Mouse (Mus musculus) neural tube, embryonic 12.5 days (tissue): ENCODE measurements at regions not wholly inside any gene's neighbourhood (a gene's known extent, or its start where the extent isn't known, plus 50 kb on each side); places are given as distances from the start of the nearest gene placed in this dataset.

ENCODE experiments used
- ATAC-seq: fragments of 200-750 bp; cut with Nextera tagmentation; 2 replicates; pipeline ENCODE4 v1.8.0; 2017; ENCODE audit warnings: low read depth, mild to moderate bottlenecking, moderate TSS enrichment, moderate library complexity; ENCODE audit not compliant: low FRiP score
- H3K27ac ChIP-seq: fragments of 300-500 bp; sonication (generic); 2 replicates; pipeline ENCODE4 v1.5.1; 2016
- H3K27me3 ChIP-seq: fragments of 300-500 bp; sonication (generic); replicated peaks from 2 replicates; pipeline ENCODE4 v1.6.1; 2016; ENCODE audit warnings: mild to moderate bottlenecking
- H3K36me3 ChIP-seq: fragments of 300-500 bp; sonication (generic); 2 replicates; pipeline ENCODE4 v1.6.1; 2016; ENCODE audit warnings: mild to moderate bottlenecking
- H3K4me1 ChIP-seq: fragments of 300-500 bp; sonication (generic); 2 replicates; pipeline ENCODE4 v1.6.1; 2016
- H3K4me2 ChIP-seq: fragments of 300-500 bp; sonication (generic); replicated peaks from 2 replicates; pipeline ENCODE4 v1.6.1; 2016; ENCODE audit warnings: mild to moderate bottlenecking
- H3K4me3 ChIP-seq: fragments of 300-500 bp; sonication (generic); 2 replicates; pipeline ENCODE4 v1.5.1; 2016
- H3K9ac ChIP-seq: fragments of 300-500 bp; sonication (generic); 2 replicates; pipeline ENCODE4 v1.6.1; 2016; ENCODE audit warnings: mild to moderate bottlenecking
- H3K9me3 ChIP-seq: fragments of 300-500 bp; sonication (generic); 2 replicates; pipeline ENCODE4 v1.6.1; 2016; ENCODE audit warnings: mild to moderate bottlenecking
- WGBS: fragments of 180-500 bp; shearing (Covaris S2); methylation state at CpG from one replicate; pipeline ENCODE4 v1.1.7; 2016; 5-methylcytosine and 5-hydroxymethylcytosine counted together

DNA sequence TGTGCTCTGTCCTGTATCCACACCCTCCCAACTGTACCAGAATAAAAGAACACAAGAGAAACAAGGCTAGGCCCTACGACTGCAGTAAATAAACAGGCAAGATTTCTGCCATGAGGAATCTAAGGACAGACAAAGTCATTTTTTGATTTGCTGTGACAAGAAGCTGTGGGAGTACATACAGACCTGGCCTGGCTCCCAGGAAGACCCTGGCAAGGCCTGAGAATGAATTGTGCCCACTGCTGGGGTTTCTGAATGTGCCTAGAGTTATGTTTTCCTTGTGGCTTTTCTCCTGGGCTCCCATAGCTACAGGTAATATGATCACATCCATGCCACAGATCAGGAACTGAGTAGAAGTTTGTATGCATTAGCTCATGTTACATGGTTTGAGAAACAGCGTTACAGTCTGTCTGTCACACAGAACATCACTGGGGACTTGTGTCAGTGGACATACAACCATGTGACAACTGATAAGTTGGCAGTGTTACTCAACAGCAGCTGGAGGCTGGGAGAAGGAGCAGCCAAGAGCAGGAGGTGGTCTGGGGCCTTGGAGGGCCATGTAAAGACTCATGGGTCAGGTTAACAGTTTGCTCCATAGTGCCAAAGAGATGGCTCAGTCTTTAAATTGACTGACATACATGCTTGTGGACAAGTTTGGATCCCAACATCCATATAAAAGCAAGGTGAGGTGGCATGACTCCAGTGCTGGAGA, 285.6 kb upstream of the Eif4g2 start:
- Histone ChIP-seq H3K4me1 (peaks cover 2% of the 10 kb centered on the region; the same call in 1 of the 2 replicates), H3K9ac (no peak overlapping the region), H3K4me3 (no peak overlapping the region), H3K4me2 (no peak overlapping the region), H3K27ac (no peak overlapping the region), H3K27me3 (no peaks in the 10 kb centered on the region), H3K9me3 (no peaks in the 10 kb centered on the region), H3K36me3 (no peaks in the 10 kb centered on the region)
- ATAC-seq = no peak
- WGBS = 79% methylated on average over 2 of the region's 2 CpGs

GRCm38 (mm10) chr7:111366951-111367653, 284.3 kb upstream of the Eif4g2 start:
- ATAC-seq = no peak
- 82% methylated on average over 4 of the region's 4 CpGs for WGBS
- H3K4me1 ChIP-seq = no peaks in the 10 kb centered on the region
- no peaks in the 10 kb centered on the region for H3K9me3 ChIP-seq
- no peak overlapping the region for H3K27ac ChIP-seq
- no peak overlapping the region for H3K9ac ChIP-seq
- no peak overlapping the region for H3K4me3 ChIP-seq
- no peaks in the 10 kb centered on the region for H3K36me3 ChIP-seq
- H3K27me3 ChIP-seq = no peaks in the 10 kb centered on the region
- H3K4me2 ChIP-seq = no peak overlapping the region

DNA sequence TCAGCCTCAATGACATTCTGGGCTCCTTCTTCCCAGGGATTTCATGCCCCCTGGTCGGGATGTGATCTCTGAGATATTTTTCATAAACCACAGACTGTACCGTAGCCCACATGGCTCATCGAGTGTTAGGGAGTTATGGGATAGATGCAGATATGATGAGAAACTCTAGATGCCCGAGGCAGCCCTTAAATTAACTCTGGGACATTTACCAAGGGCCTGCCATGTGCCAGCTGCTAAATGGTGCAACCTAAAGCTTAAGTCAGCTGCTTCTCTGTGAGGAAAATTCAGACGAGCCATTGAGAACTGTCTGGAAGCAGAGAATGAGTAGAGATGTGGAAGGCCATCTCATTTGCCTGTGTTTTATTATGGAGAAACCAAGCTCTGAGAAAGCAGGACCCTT, 282.6 kb upstream of the Eif4g2 start:
- Histone ChIP-seq H3K4me3 (no peak overlapping the region), H3K4me2 (no peak overlapping the region), H3K27ac (no peak overlapping the region), H3K4me1 (no peaks in the 10 kb centered on the region), H3K9me3 (no peaks in the 10 kb centered on the region), H3K9ac (no peak overlapping the region), H3K27me3 (no peaks in the 10 kb centered on the region), H3K36me3 (no peaks in the 10 kb centered on the region)
- no peak for ATAC-seq
- 66% methylated on average over 5 of the region's 5 CpGs for WGBS

DNA sequence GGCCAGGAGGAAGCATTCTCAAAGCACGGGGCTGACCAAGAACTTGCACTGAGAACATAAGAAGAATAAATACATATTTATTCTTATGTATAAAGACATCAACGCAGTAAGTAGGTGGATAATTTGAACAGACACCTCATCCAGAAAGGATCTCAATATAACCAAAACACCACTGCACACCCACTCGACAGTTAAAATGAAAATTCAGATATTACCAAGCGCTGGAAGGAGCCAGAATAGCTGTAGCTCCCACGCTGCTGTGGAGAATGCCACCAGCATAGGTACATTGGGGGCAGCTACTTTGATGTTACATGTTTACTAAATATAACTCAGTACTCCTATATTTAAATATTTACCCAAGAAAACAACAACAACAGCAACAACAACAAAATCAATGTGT, 280.4 kb upstream of the Eif4g2 start:
- no peaks in the 10 kb centered on the region for H3K4me1 ChIP-seq
- 93% methylated on average over 5 of the region's 5 CpGs for WGBS
- no peak overlapping the region for H3K4me2 ChIP-seq
- H3K4me3 ChIP-seq = no peak overlapping the region
- H3K27me3 ChIP-seq = no peaks in the 10 kb centered on the region
- no peaks in the 10 kb centered on the region for H3K9me3 ChIP-seq
- H3K36me3 ChIP-seq = no peaks in the 10 kb centered on the region
- ATAC-seq = no peak
- no peak overlapping the region for H3K9ac ChIP-seq
- H3K27ac ChIP-seq = no peak overlapping the region

DNA sequence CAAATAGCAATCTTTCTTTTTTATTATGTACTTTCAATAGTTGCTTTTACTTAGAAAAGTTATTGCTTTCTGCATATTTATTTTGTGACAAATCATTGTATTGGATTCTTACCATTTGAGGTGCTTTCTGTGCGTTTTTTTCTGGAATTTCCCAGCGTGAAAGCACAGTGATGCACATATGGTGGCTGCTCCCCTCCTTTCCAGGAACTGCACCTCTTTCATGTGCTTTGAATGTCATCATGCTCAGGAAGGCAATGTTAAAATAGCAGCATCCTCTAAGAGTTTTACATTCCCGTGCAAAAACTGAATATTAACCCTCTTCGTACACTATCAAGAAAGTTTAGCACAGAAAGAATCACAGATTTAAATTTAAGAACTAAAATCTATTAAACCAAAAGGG, 279.8 kb upstream of the Eif4g2 start:
- no peak overlapping the region for H3K9ac ChIP-seq
- no peak overlapping the region for H3K4me3 ChIP-seq
- no peak overlapping the region for H3K4me2 ChIP-seq
- H3K27ac ChIP-seq = no peak overlapping the region
- 80% methylated on average over 4 of the region's 4 CpGs for WGBS
- H3K9me3 ChIP-seq = no peaks in the 10 kb centered on the region
- ATAC-seq = no peak
- no peaks in the 10 kb centered on the region for H3K36me3 ChIP-seq
- no peaks in the 10 kb centered on the region for H3K27me3 ChIP-seq
- H3K4me1 ChIP-seq = no peaks in the 10 kb centered on the region

DNA sequence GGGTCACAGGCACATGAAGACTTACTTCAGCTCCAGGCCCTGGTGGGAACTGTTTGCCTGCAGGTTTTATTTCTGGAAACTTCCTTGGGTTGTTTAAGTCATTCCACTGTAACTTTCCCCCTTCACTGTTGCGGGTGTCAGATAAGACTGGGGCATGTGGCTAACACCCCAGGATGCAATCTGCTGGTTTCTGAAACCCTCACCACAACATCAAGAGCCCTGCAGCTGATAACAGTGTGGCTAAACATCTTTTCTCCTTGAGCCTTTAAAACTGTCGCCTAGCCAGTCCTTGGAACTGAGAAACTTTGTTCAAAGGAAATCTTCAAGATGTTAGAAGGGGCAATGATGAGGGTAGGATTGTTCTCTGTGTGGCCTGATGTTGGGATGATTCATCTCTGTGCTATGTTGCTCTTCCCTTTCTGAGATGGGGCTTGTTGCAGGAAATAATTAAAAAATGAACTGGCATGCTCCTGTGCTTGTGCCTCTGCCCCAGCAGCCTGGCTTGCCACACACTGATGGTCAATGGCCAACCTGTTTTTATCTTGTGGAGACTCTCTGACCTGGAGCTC, 272.3 kb upstream of the Eif4g2 start:
- Histone ChIP-seq H3K9ac (no peak overlapping the region), H3K27ac (no peak overlapping the region), H3K4me2 (no peak overlapping the region), H3K36me3 (no peaks in the 10 kb centered on the region), H3K4me1 (no peaks in the 10 kb centered on the region), H3K4me3 (no peak overlapping the region), H3K9me3 (no peaks in the 10 kb centered on the region), H3K27me3 (no peaks in the 10 kb centered on the region)
- WGBS = 83% methylated on average over 2 of the region's 2 CpGs
- ATAC-seq = no peak

DNA sequence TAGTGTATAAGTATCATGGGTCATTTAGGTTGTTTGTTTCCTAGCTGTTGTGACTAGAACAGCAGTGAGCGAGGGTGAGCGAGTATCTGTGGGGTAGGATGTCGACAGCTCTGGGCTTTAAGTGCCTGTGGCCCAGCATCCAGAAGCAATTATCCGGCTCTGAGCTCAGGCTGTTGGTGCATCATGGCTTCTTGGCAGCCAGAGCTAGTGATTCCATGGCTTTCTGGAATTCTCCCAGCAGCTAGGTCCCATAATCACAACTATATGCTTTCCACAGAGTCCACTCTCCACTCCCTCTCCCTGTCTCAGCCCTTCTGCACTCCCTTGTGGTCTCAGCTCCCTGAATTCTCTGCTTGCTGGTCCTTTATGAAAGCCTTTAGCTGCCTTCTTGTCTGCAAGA, 271.2 kb upstream of the Eif4g2 start:
- H3K9me3 ChIP-seq = no peaks in the 10 kb centered on the region
- no peak for ATAC-seq
- no peaks in the 10 kb centered on the region for H3K36me3 ChIP-seq
- H3K4me1 ChIP-seq = no peaks in the 10 kb centered on the region
- H3K4me2 ChIP-seq = no peak overlapping the region
- no peak overlapping the region for H3K27ac ChIP-seq
- no peak overlapping the region for H3K4me3 ChIP-seq
- WGBS = 85% methylated on average over 4 of the region's 4 CpGs
- no peaks in the 10 kb centered on the region for H3K27me3 ChIP-seq
- no peak overlapping the region for H3K9ac ChIP-seq

DNA sequence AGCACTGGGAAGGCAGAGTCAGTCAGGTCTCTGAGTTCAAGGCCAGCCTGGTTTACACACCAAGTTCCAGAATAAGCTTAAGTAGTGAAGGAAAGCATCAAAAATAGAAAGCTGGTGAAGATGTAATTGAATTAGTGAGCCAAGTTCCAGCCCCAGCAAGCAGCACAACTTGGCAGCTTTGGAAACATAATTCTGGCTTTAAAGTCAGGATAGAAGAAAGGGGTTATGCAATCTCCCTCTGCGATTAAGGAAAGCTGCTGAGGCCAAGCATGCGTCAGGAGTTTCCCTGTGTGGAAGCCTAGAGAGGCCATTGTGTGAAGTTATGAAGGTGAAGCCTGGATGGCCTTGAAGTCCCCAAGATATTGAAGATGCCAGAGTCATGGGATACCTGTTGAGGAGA, 269.3 kb upstream of the Eif4g2 start:
- H3K9ac ChIP-seq = no peak overlapping the region
- H3K36me3 ChIP-seq = no peaks in the 10 kb centered on the region
- no peak for ATAC-seq
- no peak overlapping the region for H3K4me3 ChIP-seq
- no peaks in the 10 kb centered on the region for H3K4me1 ChIP-seq
- H3K27ac ChIP-seq = no peak overlapping the region
- no peaks in the 10 kb centered on the region for H3K27me3 ChIP-seq
- WGBS = 95% methylated on average over 2 of the region's 2 CpGs
- no peaks in the 10 kb centered on the region for H3K9me3 ChIP-seq
- no peak overlapping the region for H3K4me2 ChIP-seq

- no peak overlapping the region for H3K4me3 ChIP-seq
- H3K27me3 ChIP-seq = no peaks in the 10 kb centered on the region
- 83% methylated on average over 1 of the region's 1 CpGs for WGBS
- H3K4me1 ChIP-seq = no peaks in the 10 kb centered on the region
- no peak overlapping the region for H3K27ac ChIP-seq
- H3K9ac ChIP-seq = no peak overlapping the region
- H3K36me3 ChIP-seq = no peaks in the 10 kb centered on the region
- no peaks in the 10 kb centered on the region for H3K9me3 ChIP-seq
- no peak overlapping the region for H3K4me2 ChIP-seq
- ATAC-seq = no peak
These were observed 262.3 kb upstream of the Eif4g2 start for GRCm38 (mm10) chr7:111345117-111345516.

- Histone ChIP-seq H3K36me3 (no peaks in the 10 kb centered on the region), H3K27ac (no peak overlapping the region), H3K9me3 (no peaks in the 10 kb centered on the region), H3K9ac (no peak overlapping the region), H3K4me1 (no peaks in the 10 kb centered on the region), H3K4me3 (no peak overlapping the region), H3K27me3 (no peaks in the 10 kb centered on the region), H3K4me2 (no peak overlapping the region)
- 55% methylated on average over 3 of the region's 3 CpGs for WGBS
- no peak for ATAC-seq
These were observed 254.2 kb upstream of the Eif4g2 start for GRCm38 (mm10) chr7:111337053-111337452.

- no peaks in the 10 kb centered on the region for H3K36me3 ChIP-seq
- H3K27ac ChIP-seq = no peak overlapping the region
- no peak overlapping the region for H3K4me2 ChIP-seq
- no peaks in the 10 kb centered on the region for H3K9me3 ChIP-seq
- H3K4me1 ChIP-seq = no peaks in the 10 kb centered on the region
- H3K9ac ChIP-seq = no peak overlapping the region
- H3K27me3 ChIP-seq = no peaks in the 10 kb centered on the region
- no peak for ATAC-seq
- no peak overlapping the region for H3K4me3 ChIP-seq
- 82% methylated on average over 6 of the region's 6 CpGs for WGBS
These were observed 240.1 kb upstream of the Eif4g2 start for GRCm38 (mm10) chr7:111322901-111323300.

DNA sequence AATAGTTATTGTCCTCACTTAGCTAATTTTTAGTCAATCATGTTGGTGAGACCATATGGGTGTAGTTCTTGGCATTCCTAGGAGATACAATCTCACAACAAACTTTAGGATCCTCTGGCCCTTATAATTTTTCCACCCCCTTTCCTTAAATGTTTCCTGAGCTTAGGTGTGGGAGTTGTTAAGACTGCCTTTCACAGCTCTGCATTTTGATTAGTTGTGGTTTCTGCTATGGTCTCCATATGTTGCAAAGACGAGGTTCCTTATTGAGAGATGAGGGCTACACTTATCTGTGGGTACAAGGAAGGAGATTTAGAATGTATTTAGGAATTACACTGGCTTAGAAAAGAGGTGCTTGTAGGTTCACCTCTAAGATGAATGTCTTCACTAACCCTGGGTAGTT, 237.1 kb upstream of the Eif4g2 start:
- no peak overlapping the region for H3K9ac ChIP-seq
- H3K4me3 ChIP-seq = no peak overlapping the region
- no peaks in the 10 kb centered on the region for H3K4me1 ChIP-seq
- ATAC-seq = no peak
- no peak overlapping the region for H3K4me2 ChIP-seq
- H3K27ac ChIP-seq = no peak overlapping the region
- WGBS = 81% methylated on average over 1 of the region's 1 CpGs
- H3K27me3 ChIP-seq = no peaks in the 10 kb centered on the region
- no peaks in the 10 kb centered on the region for H3K9me3 ChIP-seq
- no peaks in the 10 kb centered on the region for H3K36me3 ChIP-seq
